Mouse (Mus musculus) A20 (cell line): ENCODE results near the gene Dhh.
A peak's percentile ranks its signal among the peaks of the same experiment; 100 is the strongest.

Experiments used
- DNase-seq: peaks from one replicate; pipeline ENCODE4 v3.0.0-alpha.2; 2011; ENCODE audit warnings: low read depth, low spot score

Gene Dhh

GRCm38 (mm10) chr15:98871916-98872888 is 26.1 kb downstream of the Dhh start:
- DNase-seq, result peak; percentile 99

GRCm38 (mm10) chr15:98871070-98871915 is 27.0 kb downstream of the Dhh start, which contains the start of gene Kmt2d:
Gene Kmt2d (minus strand): TSS chr15:98871204.
- DNase-seq, result peak; percentile 49

GRCm38 (mm10) chr15:98870179-98871069 is 27.9 kb downstream of the Dhh start:
- peak; percentile 48 for DNase-seq

- DNase-seq, result peak; percentile 22
Observed at GRCm38 (mm10) chr15:98869342-98870178, 28.8 kb downstream of the Dhh start.

- peak; percentile 25 for DNase-seq
Observed at GRCm38 (mm10) chr15:98868346-98869063, 29.8 kb downstream of the Dhh start.

GRCm38 (mm10) chr15:98867321-98867720 is 31.0 kb downstream of the Dhh start:
- DNase-seq, result peak; percentile 79

GRCm38 (mm10) chr15:98866501-98866900 is 31.8 kb downstream of the Dhh start:
- no peak for DNase-seq

GRCm38 (mm10) chr15:98865771-98866170 is 32.6 kb downstream of the Dhh start:
- no peak for DNase-seq

GRCm38 (mm10) chr15:98864951-98865350 is 33.4 kb downstream of the Dhh start:
- no peak for DNase-seq

- DNase-seq, result no peak
Observed at GRCm38 (mm10) chr15:98863451-98863958, 34.8 kb downstream of the Dhh start.

- no peak for DNase-seq
Observed at GRCm38 (mm10) chr15:98861701-98862410, 36.5 kb downstream of the Dhh start.

- no peak for DNase-seq
Observed at GRCm38 (mm10) chr15:98860921-98861320, 37.4 kb downstream of the Dhh start.

- DNase-seq, result no peak
Observed at GRCm38 (mm10) chr15:98859319-98860043, 38.9 kb downstream of the Dhh start.

- no peak for DNase-seq
Observed at GRCm38 (mm10) chr15:98854214-98854613, 44.1 kb downstream of the Dhh start.

GRCm38 (mm10) chr15:98853161-98853937 is 45.0 kb downstream of the Dhh start:
- no peak for DNase-seq

- no peak for DNase-seq
Observed at GRCm38 (mm10) chr15:98852733-98853132, 45.6 kb downstream of the Dhh start.

GRCm38 (mm10) chr15:98852071-98852470 is 46.3 kb downstream of the Dhh start:
- no peak for DNase-seq
